Mouse (Mus musculus) heart, postnatal 14 days (tissue): ENCODE measurements around the gene Nsmce1. TPM values are rescaled to one million over a fixed set of nuclear protein-coding genes. Genes with fewer than 3 reads are reported as not detected.

Experiments used
- DNase-seq, 2 experiments: peaks; one replicate each; pipeline ENCODE4 v3.0.0; 2021 to 2022
- intact Hi-C: fragments of 180-260 bp; cut with DNase I; formaldehyde crosslinking; loops from one replicate; pipeline ENCODE4 v1.15.1; 2025
- long read RNA-seq, 2 experiments: library from polyadenylated mRNA; stranded (forward); transcript quantifications; one replicate each; pipeline ENCODE4 v2.0.0; 2021
- total RNA-seq, 2 experiments: library from RNA; stranded (reverse); gene quantifications; 2 replicates each; pipeline ENCODE4 v1.2.3; 2021

Nsmce1 gene
- total RNA-seq: 10 to 100 TPM; 28.7 to 36.2 TPM
- long read RNA-seq, experiment 1, transcript Nsmce1-201 (8 exons, 1,120 nt): major isoform, 57 of 78 reads
- long read RNA-seq, experiment 1, partial matches to known transcripts: 9 of 78 reads
- long read RNA-seq, experiment 1, other reads (novel, unspliced or antisense): 12 of 78 reads
- long read RNA-seq, experiment 2, transcript Nsmce1-201 (8 exons, 1,120 nt): major isoform, 42 of 68 reads
- long read RNA-seq, experiment 2, partial matches to known transcripts: 12 of 68 reads
- long read RNA-seq, experiment 2, other reads (novel, unspliced or antisense): 14 of 68 reads

DNA sequence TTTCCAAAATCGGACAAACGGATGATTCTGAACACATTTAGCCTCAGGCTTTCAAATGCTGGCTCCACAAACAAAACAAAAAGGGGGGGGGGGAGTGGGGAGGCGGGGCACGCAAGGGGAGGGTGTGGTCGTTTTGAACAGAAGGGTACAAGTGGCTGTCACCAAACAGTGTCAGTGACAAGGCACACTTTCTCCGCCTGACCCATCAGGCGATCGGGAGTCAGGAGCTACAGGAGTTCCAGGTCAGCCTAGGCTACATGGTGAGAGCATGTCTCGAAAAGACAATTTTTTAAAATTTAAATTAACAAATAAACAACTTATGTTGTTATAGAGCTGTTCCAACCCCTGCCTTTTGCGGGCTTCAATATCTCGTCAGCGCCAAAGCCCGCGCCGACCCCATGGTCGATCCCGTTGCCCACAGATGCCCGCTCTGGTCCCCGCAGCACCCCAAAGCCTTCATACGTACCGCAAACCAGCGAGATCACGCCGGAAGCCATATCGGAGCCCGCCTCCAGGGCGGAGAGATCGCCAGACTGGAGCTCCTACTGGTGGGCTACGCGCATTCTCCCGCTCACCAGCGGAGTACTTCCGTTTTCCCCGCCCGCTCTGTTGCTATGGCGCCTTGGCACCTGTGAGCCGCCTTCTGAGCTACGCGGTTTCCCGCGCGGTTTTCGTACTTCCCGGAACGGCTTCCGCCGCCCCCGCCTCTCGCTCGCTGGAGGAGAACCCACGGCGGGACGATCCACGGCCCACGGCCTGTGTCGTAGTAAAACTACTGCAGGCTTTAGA lies at the start of gene Nsmce1:
Gene Nsmce1, minus strand, starts transcription at position 650 of the 789 bp plus-strand sequence.
- intact Hi-C loops: loop anchor here (1.0 to 5.0 kb wide), 3 partner anchors 16 to 91 kb away; partner anchors contain the start of gene Il4ra
- peak; percentile 92 to 95 for DNase-seq

DNA sequence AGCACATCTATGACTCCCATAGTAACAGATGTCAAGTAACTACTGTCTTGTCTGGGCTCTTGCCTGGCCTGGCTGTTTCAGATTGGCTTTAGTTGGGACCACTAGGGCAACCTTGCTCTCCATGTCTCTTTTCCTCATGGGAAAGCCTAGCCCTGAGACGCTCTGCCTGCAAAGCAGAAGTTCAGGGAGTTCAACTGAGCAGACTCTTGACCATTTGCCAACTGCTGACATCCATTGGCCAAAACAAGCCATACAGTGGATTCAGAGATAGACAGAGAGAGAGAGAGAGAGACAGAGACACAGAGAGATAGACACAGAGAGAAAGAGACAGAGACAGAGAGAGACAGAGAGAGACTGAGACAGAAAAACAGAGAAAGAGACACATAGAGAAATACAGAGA lies 49.6 kb upstream of the Nsmce1 start:
- DNase-seq: peak in 1 of 2 experiments; percentile 21
- intact Hi-C loops: no loop called here

DNA sequence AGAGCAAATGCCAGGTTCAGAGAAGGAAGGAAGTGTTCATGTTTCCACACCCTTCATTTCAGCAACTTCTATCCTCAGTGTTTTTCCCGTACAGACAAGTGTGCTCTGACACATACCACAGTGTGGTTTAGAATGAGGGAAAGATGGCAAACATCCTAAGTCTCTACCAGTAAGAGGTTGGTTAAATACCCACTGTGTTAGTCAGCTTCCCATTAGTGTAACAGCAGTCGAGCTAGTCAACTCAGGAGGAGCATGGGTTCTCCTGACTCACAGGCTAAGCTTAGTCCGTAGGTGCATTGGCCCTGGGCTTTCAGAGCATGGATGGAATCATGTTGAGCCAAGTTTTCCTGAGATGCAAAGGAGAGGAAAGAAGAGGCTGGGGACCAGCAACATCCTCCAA lies 48.0 kb upstream of the Nsmce1 start:
- intact Hi-C loops: no loop called here
- DNase-seq: no peak

DNA sequence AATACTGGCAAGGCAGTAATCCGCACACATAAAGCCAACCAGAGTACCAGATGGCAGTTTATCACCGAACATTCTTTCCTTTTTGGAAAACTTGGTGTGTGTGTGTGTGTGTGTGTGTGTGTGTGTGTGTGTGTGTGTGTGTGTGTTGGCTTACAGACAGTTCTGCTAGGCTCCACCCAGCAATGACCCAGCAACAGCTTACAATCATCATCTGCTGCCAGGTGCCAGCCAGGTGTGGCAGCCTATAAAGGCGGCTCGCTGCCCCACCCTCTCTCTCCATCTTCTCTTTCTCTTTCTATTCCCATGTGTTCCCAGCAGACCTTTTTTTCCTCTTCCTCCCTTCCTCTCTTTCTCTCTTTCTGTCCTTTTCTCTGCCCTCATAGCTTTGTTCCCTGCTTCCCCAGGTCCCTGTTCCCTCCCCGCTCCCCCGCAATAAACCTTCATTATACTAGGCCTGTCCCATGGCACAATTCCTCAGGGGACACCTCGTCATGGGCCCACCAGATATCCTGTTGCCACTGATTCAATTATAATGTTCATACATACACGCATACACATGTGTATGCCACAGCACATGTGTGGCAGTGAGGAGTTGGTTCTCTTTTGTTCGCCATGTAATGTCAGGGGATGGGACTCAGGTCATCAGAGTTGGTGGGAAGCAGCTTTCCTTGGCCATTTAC lies 36.6 kb upstream of the Nsmce1 start:
- intact Hi-C loops: no loop called here

DNA sequence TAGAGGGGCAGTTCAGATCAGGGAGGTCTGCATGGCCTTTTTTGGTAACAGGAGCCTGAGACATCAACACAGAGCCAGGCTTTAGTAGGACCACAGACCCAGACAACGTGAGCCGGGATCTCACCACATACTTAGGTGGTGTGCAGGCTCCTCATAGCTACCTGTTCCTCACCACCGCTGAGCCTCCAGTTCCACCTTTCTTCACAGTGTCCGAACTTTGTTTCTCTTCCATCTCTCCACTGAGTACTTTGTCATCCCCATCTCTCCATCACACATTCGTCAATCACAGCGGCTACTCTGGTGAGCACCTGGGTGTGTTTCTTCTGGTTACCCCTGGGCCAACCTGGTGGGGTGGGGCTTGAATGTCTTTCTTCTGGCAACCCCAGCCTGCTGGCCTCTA lies 35.8 kb upstream of the Nsmce1 start:
- intact Hi-C loops: no loop called here
- no peak for DNase-seq

More for the DNA sequence above, 36.6 kb upstream of the Nsmce1 start:
- no peak for DNase-seq

DNA sequence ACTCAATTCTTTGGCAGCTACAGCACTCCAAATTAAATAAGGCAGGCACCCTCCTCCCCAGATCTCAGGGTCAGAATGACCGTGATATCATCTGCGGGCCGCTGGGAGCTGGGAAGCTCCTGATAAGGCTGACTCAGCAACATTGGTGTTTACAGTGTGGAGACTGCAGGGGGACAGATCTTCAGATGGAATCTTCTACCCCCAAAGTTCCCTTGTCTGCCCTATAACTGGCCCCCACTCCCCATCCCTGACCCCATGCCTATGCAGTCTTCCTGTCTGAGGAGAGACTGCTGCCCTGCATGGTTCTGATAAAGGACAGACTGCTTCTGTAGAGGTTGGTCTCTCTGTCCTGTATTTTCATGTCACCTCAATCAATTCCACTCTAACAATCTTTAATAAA lies 31.7 kb upstream of the Nsmce1 start:
- intact Hi-C loops: no loop called here
- DNase-seq: no peak

DNA sequence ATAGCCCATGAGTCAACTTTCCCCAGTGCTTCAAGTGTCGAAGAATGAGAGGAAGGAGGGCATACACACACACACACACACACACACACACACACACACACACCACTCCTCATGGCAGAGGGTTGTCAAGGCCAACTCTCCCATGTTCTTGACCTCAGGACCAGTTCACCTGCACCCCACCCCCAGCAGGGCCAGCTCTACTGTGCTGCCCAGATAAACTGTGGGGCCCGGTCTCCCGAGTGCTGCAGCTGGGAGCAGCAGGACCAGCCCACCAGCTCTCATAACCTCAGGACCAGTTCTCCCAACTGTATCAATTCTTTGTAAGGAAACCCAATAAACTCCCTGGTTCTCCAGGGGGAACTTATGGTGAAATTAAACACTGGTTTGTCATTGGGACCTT lies 28.3 kb upstream of the Nsmce1 start:
- no peak for DNase-seq
- intact Hi-C loops: no loop called here

DNA sequence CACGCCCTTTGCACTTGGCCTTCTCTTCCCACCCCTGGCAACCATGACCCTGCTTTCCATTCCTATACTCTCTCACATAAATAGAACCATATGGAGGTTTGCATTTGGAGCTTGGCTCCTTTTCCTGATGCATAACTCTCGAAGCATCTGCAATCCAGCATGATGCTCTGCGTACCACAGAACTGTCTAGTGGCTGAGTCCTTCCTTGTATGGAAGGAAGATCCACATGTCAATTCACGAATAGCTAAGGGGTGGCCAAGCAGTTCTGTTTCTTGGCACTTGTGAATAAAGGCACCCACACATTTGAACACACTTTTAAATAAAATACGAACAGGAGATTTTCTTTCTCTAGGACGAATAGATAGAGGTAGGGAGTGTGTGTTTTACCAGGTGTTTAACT lies 26.1 kb upstream of the Nsmce1 start:
- DNase-seq: no peak
- intact Hi-C loops: no loop called here

DNA sequence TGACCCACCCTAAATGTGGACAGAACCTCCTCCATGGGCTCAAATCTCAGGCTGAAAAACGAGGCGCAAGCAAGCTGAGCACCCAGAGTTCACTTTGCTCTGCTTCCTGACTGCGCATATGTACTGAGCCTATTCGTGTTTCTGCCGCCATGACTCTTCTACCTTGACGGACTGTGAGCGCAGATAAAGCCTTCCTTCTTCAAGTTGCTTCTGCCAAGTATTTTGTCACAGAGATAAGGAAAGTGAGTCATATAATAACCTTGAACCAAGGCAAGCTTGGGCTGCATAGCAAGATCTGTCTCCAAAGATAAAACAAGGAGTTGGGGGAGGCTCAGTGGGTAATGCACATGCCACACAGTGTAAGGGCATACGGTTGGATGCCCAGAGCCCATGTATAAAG lies 25.3 kb upstream of the Nsmce1 start:
- intact Hi-C loops: no loop called here
- no peak for DNase-seq

DNA sequence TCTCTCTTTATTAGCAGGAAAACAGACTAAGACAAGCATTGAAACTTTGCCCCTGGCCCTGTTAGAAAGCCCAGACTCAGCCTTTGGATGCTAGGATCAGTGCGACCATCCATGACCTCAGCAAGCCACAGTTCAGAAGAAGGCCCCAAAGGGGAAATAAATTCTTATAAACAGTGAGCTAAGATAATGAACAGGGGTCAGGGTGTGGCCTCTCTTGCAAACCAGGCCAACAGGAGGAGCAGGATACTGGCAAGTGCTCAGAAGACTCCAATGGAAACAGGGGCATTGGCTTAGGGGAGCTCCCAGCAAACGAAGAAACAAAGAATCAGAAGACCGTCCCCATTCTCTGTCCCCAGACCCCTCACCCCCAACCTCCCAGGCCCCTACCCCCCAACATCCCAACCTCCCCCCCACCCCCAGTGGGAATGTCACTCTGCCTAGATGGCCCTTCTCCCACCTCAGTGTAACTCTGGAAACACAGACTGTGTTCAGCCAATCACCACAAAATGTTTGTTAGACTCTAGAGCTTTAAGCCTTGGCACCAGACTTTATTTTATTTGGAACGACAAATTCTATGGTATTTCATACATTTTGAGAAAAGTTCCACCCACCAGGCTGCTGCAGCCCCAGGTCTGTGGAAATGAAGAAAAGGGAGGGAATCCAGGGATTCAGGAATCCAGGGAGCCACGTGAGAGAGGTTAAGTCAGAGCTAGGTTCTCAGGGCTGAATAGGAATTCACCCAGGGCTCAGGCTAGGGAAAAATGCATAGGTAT lies 23.9 kb upstream of the Nsmce1 start:
- intact Hi-C loops: no loop called here
- DNase-seq: no peak

DNA sequence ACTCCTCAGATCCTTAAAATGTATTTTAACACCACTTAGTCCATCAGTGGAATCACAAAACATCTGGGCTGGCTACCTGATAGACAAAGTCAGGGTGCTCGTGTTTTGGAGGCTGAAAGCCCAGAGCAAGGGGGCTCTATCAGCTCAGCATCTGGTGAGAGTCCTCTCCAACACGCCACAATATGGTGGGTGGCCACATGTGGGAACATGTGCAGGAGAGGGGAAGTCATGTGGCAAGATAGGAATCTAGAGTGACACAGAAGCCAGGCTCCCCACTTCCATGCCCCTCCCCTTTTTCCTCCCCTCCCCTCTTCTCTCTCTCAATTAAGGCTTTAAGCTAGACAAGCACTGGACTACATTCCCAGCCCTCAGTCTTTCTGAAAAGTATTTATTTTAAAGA lies 20.5 kb upstream of the Nsmce1 start:
- intact Hi-C loops: no loop called here
- no peak for DNase-seq

DNA sequence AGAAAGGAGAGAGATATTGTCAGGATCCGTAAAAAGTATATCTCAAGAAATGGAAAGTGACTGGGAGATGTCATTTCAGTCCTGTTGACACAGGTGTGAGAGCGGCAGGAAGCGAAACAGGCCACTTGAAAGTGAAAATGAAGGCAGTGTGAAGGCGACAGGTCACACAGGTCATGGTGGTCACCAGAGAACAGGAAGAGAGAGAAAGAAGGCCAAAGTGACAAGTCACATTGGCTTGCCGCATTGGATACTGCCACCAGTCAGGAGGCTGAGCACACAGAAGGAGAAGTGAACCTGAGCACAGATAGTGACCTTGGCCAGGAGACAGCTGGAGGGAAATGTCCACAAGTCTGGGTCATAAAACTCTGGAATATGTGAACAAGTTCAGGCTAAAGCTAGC lies 20.0 kb upstream of the Nsmce1 start:
- DNase-seq: no peak
- intact Hi-C loops: no loop called here

DNA sequence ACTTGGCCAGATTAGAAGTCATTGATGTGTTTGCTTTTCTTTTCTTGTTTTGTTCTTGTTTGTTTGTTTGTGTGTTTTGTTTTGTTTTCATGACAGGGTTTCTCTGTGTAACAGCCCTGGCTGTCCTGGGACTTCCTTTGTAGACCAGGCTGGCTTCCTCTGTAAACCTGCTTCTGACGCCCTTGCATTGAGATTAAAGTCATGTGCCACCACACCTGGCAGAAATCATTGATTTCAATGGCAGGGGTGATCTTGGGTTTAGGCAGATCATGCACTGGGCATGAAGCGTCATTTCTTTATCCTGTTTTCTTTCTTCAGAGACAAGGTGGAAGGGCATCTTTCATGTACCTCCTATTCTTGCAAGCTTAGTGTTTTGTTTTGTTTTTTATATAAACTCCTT lies 15.9 kb upstream of the Nsmce1 start:
- no peak for DNase-seq
- intact Hi-C loops: no loop called here

DNA sequence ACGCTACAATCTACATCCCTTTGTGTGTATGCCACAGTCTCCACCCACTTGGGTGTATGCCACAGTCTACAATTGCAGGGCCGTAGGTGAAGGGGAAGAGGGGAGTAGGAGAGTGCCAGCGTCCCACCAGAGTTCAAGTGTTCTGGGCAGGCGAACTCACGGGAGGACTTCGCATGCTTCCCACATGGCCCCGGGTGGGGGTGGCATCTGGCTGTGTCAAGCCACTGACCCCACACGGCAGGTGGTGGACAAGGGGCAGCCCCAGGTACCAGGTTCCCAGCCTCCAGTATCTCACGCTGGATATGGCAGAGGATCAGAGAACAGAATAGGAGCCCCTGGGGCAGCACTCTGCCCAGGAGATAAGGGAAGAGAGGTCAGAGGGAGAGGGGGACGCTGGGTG lies 14.2 kb upstream of the Nsmce1 start:
- no peak for DNase-seq
- intact Hi-C loops: no loop called here

DNA sequence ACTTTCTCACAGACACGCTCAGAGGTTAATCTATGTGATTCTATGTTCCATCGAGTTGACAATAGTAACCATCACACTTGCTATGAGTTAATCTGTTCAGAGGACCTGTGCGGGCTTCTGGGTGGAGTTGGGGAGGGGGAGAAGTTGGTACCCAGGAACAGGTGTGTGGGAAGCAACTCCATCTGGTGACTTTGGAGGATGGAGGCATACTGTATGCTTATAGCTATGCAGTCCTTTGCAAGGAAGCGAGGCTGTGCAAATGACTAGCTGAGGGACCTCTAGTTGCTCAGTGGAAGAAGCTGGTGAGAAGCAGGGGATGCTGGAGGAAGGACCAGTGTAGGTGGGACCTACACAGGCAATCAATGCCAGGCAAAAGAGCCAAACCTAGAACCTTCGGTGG lies 13.2 kb upstream of the Nsmce1 start:
- no peak for DNase-seq
- intact Hi-C loops: no loop called here

DNA sequence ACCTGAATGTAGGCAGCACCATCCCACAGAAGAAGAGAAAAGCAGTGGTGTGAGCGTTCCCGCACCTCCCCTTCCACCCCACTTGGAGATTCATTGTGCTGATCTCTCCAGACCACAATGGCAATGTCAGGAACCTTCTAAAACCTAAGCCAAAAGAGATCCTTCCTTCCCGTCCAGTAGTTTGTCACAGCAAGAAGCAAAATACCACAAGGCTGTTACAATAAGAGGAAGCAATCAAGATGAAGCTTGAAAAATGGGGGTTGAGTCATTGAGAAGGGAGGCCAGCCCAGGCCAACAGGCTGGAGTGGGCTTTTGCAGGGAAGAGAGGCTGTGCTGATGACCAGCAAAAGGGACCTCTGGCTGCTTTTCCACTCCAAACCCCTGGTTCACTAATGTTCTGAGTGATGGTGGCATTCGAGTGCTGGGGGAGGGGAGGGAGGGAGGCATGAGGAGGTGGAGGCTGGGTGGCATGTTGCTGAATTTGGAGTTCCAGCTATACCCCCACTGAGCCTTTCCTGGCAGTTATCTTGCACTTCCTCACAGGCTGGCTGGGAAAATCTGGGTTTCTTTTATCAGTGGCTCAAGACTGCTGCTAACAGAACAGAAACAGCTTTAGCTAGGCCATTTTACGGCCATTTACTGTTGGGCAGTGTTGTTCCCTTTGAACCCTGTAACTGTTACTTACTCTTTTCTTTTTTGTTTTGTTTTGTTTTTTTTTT lies 12.1 kb upstream of the Nsmce1 start:
- intact Hi-C loops: no loop called here
- no peak for DNase-seq

DNA sequence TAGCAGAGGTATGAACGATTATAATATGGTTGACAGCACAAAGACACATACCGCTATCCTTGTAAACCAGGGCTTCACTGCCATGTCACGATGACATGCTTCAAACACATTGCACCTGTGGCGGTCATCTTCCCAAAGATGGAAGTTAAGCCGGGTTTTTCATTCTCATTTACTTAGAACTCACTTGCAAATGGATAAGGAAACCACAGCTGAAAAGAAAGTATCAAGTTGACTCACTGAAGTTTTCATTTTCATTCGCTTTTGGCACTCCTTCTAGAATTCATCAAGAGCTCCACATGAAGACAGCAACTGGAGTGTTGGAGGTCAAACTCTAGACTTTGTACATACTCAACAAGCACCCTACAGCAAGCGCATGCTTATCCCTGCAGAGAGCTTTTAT lies 9.5 kb upstream of the Nsmce1 start:
- intact Hi-C loops: no loop called here
- no peak for DNase-seq

DNA sequence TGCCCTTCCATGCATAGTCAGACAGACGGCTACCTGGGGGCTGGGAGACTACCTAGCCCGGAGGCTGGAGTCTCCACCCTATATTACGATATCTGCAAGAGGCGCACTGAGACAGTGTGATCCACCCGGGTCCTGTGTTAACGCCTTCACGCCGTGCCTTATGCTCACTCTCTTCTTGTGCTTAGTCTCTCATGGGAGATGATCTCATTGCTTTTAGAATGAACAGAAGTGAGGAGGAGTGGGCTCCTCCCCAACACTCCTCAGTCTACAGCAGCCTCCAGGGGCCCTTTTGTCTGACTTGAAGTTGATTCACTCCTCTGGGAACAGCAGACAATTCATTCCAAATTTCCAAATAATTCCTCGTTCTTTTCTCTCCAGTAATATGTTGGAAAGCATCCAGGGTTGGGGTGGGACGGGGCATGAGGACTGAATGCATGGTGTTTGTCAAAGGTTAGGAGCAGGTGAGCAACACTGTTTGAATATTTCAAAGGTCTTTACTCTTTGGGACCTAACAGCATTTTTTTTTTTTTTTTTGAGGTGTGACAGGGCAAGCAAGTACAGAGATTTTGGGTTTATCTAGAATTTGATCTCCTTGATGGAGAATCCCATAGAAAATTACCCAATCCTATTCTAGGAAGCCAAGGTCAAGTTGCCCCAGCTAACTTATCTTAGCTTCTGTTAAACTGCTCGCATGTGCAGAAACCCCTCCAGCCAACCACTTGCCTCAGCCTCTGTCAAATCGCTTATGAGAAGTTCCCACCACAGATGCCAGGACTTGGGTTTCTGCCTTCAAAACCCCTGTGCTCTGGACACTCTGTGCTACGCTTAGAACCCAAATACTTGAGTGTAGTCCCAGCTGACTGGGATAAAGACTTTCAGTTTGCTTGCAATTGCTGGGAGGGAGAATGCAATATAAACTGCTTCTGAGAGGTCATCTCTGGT lies 8.8 kb upstream of the Nsmce1 start:
- intact Hi-C loops: no loop called here
- DNase-seq: no peak

DNA sequence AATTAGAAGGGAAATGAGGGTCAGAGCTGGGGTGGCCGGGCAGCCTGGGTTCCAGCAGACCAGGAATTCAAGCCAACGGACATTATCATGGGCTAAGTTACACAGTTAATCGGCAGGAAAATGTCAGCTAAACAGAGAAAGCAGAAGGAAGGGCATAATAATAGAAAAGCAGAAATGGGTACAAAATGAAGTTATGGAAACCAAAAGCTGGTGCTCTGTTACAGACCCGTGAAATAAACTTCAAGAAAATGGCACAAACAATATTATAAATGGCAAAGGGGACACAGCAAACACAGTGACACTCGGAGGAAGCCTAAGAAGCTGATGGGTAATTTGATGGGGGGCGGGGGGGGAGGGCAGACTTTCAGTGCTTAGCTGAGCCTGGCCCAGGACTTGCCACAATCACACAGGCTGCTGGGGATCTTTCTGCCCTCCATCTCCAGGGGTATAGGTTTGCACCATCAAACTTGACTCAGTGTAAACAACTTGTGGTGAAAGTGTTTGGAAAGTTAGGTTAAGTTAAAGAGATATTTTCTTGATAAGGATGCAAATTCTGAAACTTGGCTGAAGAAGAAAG lies 4.6 kb upstream of the Nsmce1 start:
- intact Hi-C loops: no loop called here
- no peak for DNase-seq
